Mouse (Mus musculus) neural tube, postnatal 0 days (tissue): ENCODE results near the gene 4930544G11Rik. TPM values are rescaled to one million over a fixed set of nuclear protein-coding genes. Genes with fewer than 3 reads are reported as not detected.

Source experiments
- polyA plus RNA-seq: library from polyadenylated mRNA; unstranded; fragments of >200 nt; fragmentation: Nextera tagmentation; extraction: Ambion mirVana; gene quantifications from 2 replicates; pipeline ENCODE4 v1.2.1, GENCODE M21; 2015

The 4930544G11Rik gene
- not detected in 2 replicates for polyA plus RNA-seq

GRCm38 (mm10) chr6:65952309-65952708 is at the start of gene 4930544G11Rik:
4930544G11Rik (plus strand) TSS chr6:65952609.

Other genes starting within 250 kb of the 4930544G11Rik start
- gene Prdm5, start 173.6 kb upstream of the 4930544G11Rik start, polyA plus RNA-seq = 5.8 and 6.1 TPM in 2 replicates